Mouse (Mus musculus) spleen, adult 2 months (tissue): ENCODE results near the gene Ndufs8. TPM values are rescaled to one million over a fixed set of nuclear protein-coding genes. Genes with fewer than 3 reads are reported as not detected.
A peak's percentile ranks its signal among the peaks of the same experiment; 100 is the strongest.

Source experiments
- DNase-seq, 2 experiments: peaks; one replicate each; pipeline versions ENCODE4 v3.0.0 to v3.0.0-alpha.2; 2012 to 2021; ENCODE audit warnings: low spot score in 2 of 2, low read depth in 1 of 2
- H3K27ac ChIP-seq: fragments of 200-500 bp; 2 replicates; pipeline ENCODE4 v1.5.1; 2012; ENCODE audit warnings: low read length, inconsistent platforms; ENCODE audit not compliant: insufficient read depth
- H3K27me3 ChIP-seq: fragments of 200-500 bp; 2 replicates; pipeline ENCODE4 v1.6.1; 2012; ENCODE audit warnings: mild to moderate bottlenecking, moderate library complexity, low read length, inconsistent platforms; ENCODE audit not compliant: control insufficient read depth, insufficient read depth
- H3K36me3 ChIP-seq: fragments of 200-500 bp; 2 replicates; pipeline ENCODE4 v1.6.1; 2012; ENCODE audit warnings: mild to moderate bottlenecking, low read length, inconsistent platforms; ENCODE audit not compliant: control insufficient read depth, insufficient read depth
- H3K4me1 ChIP-seq: fragments of 200-500 bp; 2 replicates; pipeline ENCODE4 v1.6.1; 2011; ENCODE audit warnings: inconsistent platforms; ENCODE audit not compliant: control insufficient read depth, insufficient read depth, insufficient read length
- H3K4me3 ChIP-seq: fragments of 200-500 bp; 2 replicates; pipeline ENCODE4 v1.5.1; 2011; ENCODE audit warnings: mild to moderate bottlenecking, inconsistent platforms; ENCODE audit not compliant: insufficient read depth, insufficient read length; ENCODE audit errors: extremely low read depth
- CTCF ChIP-seq: fragments of 200-500 bp; IDR thresholded peaks from 2 replicates; pipeline ENCODE4 v1.5.1; 2011; ENCODE audit warnings: mild to moderate bottlenecking, inconsistent platforms; ENCODE audit not compliant: insufficient read depth, insufficient read length, insufficient replicate concordance; ENCODE audit errors: extremely low read depth
- POLR2A ChIP-seq: fragments of 200-500 bp; IDR thresholded peaks from 2 replicates; pipeline ENCODE4 v1.6.1; 2011; ENCODE audit warnings: low read depth, low read length, inconsistent platforms
- WGBS: fragments of 180-500 bp; shearing (Covaris S2); methylation state at CpG from one replicate; pipeline ENCODE4 v1.1.7; 2018; 5-methylcytosine and 5-hydroxymethylcytosine counted together
- polyA plus RNA-seq: library from polyadenylated mRNA; depleted of rRNA; stranded (reverse); fragments of >200 nt; gene quantifications from 2 replicates; pipeline ENCODE4 v1.2.3, GENCODE M21; 2012

Gene Ndufs8
- polyA plus RNA-seq, 1 experiment: 120 TPM

DNA sequence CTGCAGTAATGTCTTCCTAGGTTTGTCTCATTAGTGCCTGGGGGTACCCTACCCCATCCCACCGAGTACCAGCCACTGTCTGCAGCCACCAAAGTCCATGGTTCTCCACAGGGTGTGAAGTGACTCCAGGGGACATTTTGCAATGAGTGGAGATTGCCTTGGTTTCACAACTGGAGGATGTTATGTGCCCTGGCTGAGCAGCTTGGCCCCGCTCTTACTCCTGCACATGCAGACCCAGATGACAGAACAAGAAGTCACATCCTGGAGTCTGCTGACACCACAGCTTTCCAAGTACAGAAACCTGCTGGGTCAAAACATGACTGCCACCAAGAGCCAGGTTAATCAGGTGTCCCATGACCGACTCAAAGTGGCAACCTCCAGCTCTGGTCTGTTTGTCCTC lies 42.5 kb upstream of the Ndufs8 start:
- TF ChIP-seq POLR2A (no peak), CTCF (no peak)
- H3K4me1 ChIP-seq: no peaks in the 10 kb centered on the region
- no peak overlapping the region for H3K27ac ChIP-seq
- H3K4me3 ChIP-seq: no peak overlapping the region
- H3K36me3 ChIP-seq: peaks cover 2% of the 10 kb centered on the region; the same call in 1 of the 2 replicates
- H3K27me3 ChIP-seq: no peaks in the 10 kb centered on the region
- DNase-seq: no peak
- whole genome bisulfite sequencing: 75% methylated on average over 3 of the region's 3 CpGs

DNA sequence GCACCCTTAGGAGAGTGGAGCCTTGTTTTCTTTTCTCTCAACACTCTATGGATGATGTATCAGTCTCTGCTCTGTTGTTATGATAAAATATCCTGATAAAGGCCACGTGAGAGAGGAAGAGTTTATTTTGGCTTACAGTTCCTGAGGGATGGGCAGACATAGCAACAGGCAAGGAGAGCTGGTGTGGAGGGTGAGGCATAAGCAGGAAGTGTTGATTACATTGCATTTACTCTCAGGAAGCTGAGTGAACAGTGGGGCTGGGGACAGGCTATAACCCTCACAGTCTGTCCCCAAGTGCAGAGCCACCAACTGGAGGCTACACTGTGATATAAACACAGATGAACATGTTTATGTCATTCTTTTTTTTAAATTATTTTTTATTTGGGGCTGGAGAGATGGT lies 39.5 kb upstream of the Ndufs8 start:
- Histone ChIP-seq H3K4me3 (no peak overlapping the region), H3K4me1 (no peaks in the 10 kb centered on the region), H3K27ac (no peak overlapping the region), H3K27me3 (no peaks in the 10 kb centered on the region), H3K36me3 (peaks cover 26% of the 10 kb centered on the region)
- WGBS: 65% methylated on average over 1 of the region's 1 CpGs
- no peak for TF ChIP-seq CTCF
- TF ChIP-seq POLR2A: no peak
- DNase-seq: no peak

DNA sequence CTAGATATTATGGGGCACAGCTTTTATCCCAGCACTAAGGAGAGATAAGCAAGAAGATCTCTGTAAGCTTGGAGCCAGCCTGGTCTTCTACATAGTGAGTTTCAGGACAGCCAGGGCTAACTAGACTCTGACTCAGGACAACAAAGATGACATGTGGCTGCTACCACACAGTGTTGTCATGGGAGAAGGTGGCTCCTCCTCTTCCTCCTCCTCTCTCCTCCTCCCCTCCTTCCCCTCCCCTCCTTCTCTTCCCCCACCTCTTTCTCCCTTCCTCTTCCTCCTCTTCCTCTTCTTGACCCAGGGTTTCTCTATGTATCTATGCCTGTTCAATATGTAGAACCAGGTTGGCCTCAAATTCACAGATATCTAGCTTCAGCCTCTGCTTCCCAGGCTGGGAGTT lies 38.9 kb upstream of the Ndufs8 start:
- Histone ChIP-seq H3K27me3 (no peaks in the 10 kb centered on the region), H3K27ac (no peak overlapping the region), H3K36me3 (peaks cover 30% of the 10 kb centered on the region), H3K4me1 (no peaks in the 10 kb centered on the region), H3K4me3 (no peak overlapping the region)
- TF ChIP-seq POLR2A (no peak), CTCF (no peak)
- DNase-seq: no peak

DNA sequence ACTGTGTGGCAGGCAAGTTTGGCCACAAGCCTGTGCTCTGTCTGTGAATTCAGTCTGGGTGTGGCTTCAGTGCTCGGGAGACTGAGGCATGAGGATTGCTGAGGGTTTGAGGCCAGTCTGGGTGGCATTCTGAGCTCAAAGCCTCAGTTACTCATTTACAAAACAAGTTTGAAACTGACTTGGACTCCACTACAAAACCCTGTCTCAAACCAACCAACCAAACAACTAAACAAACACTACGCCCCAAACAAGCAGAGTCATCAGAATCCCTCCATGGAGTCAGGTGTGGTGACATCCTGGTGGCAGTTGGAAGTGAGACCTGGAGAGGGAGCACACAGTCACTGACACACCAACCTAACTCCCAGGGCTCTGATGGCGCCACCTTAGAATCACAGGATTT lies 37.8 kb upstream of the Ndufs8 start:
- DNase-seq: no peak
- no peak overlapping the region for H3K4me3 ChIP-seq
- H3K27ac ChIP-seq: no peak overlapping the region
- H3K36me3 ChIP-seq: peaks cover 33% of the 10 kb centered on the region
- TF ChIP-seq POLR2A (no peak), CTCF (no peak)
- no peaks in the 10 kb centered on the region for H3K4me1 ChIP-seq
- WGBS: 93% methylated on average over 3 of the region's 3 CpGs
- H3K27me3 ChIP-seq: no peaks in the 10 kb centered on the region

DNA sequence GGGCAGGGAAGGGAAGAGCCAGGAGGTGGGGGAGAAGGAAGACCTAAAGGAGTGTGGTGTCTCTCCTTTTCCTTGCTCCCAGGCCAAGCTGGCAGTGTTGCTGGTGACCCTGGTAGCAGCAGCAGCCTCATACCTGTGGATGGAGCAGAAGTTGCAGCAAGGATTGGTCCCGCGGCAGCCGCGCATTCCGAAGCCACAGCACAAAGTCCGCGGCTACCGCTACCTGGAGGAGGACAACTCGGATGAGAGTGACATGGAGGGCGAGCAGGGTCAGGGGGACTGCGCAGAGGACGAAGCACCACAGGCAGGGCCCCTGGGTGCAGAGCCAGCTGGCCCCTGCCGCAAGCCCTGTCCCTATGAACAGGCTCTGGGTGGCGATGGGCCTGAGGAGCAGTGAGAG lies 36.0 kb upstream of the Ndufs8 start:
- 95% methylated on average over 14 of the region's 14 CpGs for WGBS
- Histone ChIP-seq H3K27ac (no peak overlapping the region), H3K36me3 (peaks cover 44% of the 10 kb centered on the region), H3K27me3 (no peaks in the 10 kb centered on the region), H3K4me3 (no peak overlapping the region), H3K4me1 (peaks cover 6% of the 10 kb centered on the region)
- peak in 1 of 2 experiments; percentile 3 for DNase-seq
- TF ChIP-seq CTCF: no peak
- no peak for TF ChIP-seq POLR2A

DNA sequence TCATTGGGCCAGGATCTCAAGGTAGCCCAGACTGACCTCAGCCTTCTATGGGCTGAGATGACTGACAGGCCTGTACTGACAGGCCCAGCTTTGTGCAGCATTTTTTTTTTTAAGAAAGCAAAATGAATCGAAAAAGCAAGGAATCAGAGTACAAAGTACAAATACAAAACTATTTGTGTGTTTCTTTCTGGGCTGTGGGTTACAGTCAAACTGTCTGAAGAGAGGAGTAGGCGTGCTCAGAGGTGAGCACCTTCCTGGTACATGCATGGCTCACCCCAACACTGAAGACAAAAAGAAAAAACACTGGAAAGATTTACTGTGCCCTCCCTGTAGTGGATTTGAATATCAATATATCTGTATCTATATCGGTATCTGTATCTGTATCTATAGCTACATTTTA lies 35.2 kb upstream of the Ndufs8 start:
- H3K4me1 ChIP-seq: peaks cover 10% of the 10 kb centered on the region
- H3K4me3 ChIP-seq: no peak overlapping the region
- H3K27ac ChIP-seq: no peak overlapping the region
- TF ChIP-seq POLR2A: no peak
- no peaks in the 10 kb centered on the region for H3K27me3 ChIP-seq
- 89% methylated on average over 3 of the region's 3 CpGs for WGBS
- H3K36me3 ChIP-seq: peaks cover 44% of the 10 kb centered on the region
- DNase-seq: no peak

DNA sequence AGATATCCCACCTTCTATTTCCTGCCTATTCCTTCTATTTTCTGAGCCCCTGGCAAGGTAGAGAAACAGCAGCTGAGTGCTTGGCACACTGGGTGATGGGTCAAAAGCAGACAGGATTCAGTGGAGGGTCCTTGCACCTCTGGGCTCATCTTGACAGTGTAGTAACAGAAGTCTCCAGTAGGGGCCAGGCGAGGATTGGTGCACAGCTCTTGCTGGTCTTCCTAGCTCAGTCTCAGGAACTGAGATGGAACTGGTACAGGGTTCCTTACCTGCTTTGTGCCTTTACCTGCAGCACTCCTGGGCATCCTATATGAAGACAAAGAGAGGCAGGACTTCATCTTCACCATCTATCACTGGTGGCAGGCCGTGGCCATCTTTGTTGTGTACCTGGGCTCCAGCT lies 34.1 kb upstream of the Ndufs8 start:
- H3K36me3 ChIP-seq: peaks cover 48% of the 10 kb centered on the region

More for the DNA sequence above, 34.1 kb upstream of the Ndufs8 start:
- TF ChIP-seq CTCF (peak; percentile 74; the same call in 1 of the 2 replicates), POLR2A (no peak)
- Histone ChIP-seq H3K4me1 (peaks cover 20% of the 10 kb centered on the region), H3K27me3 (no peaks in the 10 kb centered on the region), H3K27ac (no peak overlapping the region), H3K4me3 (no peak overlapping the region)
- WGBS: 66% methylated on average over 2 of the region's 2 CpGs
- DNase-seq: peak in 1 of 2 experiments; percentile 61
